Mouse (Mus musculus): ENCODE data around the gene Esrrg. TPM values are rescaled to one million over a fixed set of nuclear protein-coding genes. Genes with fewer than 3 reads are reported as not detected.

The Esrrg gene
- polyA plus RNA-seq, 1 experiment from 2014 or later, result 20.0 TPM

- H3K9me3 ChIP-seq (replicated peaks), result no peaks in the 10 kb centered on the region
- H3K27ac ChIP-seq, result no peak overlapping the region
- ATAC-seq (replicated peaks; ENCODE audit: insufficient number of reproducible peaks, insufficient read depth, low FRiP score, low read depth), result no peak
- H3K4me3 ChIP-seq, result no peak overlapping the region
- H3K27me3 ChIP-seq, result no peaks in the 10 kb centered on the region
- no peaks in the 10 kb centered on the region for H3K36me3 ChIP-seq
- no peak overlapping the region for H3K4me2 ChIP-seq
- WGBS, result 74% methylated on average over 10 of the region's 10 CpGs
- H3K4me1 ChIP-seq (replicated peaks), result no peaks in the 10 kb centered on the region
- no peak overlapping the region for H3K9ac ChIP-seq
Observed at GRCm38 (mm10) chr1:187779589-187780178, 171.1 kb downstream of the Esrrg start.

DNA sequence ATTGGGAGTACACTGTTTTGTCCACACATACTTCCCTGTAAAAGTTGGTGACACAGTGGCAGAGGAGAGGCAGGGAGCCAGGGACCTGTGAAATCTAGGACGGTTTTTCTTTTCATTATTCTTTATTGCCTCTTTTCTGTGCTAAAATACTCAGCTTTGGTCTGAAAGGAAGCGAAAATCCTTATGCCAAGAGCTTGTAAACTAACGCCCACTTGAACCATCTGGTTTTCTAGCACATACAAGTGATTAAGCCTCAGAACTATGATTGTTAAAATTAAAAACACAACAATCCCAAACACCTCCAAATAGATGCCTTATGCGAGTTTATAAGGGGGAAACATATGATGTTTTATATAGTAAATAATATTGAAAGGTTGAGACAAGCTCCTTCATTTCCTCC, 176.6 kb downstream of the Esrrg start:
- H3K4me3 ChIP-seq, result no peak overlapping the region
- no peaks in the 10 kb centered on the region for H3K4me1 ChIP-seq (replicated peaks)
- H3K27me3 ChIP-seq, result no peaks in the 10 kb centered on the region
- 78% methylated on average over 4 of the region's 4 CpGs for WGBS
- H3K27ac ChIP-seq, result no peak overlapping the region
- no peak for ATAC-seq (replicated peaks; ENCODE audit: insufficient number of reproducible peaks, insufficient read depth, low FRiP score, low read depth)
- H3K36me3 ChIP-seq, result no peaks in the 10 kb centered on the region
- H3K9ac ChIP-seq, result no peak overlapping the region
- H3K4me2 ChIP-seq, result no peak overlapping the region
- H3K9me3 ChIP-seq (replicated peaks), result no peaks in the 10 kb centered on the region

DNA sequence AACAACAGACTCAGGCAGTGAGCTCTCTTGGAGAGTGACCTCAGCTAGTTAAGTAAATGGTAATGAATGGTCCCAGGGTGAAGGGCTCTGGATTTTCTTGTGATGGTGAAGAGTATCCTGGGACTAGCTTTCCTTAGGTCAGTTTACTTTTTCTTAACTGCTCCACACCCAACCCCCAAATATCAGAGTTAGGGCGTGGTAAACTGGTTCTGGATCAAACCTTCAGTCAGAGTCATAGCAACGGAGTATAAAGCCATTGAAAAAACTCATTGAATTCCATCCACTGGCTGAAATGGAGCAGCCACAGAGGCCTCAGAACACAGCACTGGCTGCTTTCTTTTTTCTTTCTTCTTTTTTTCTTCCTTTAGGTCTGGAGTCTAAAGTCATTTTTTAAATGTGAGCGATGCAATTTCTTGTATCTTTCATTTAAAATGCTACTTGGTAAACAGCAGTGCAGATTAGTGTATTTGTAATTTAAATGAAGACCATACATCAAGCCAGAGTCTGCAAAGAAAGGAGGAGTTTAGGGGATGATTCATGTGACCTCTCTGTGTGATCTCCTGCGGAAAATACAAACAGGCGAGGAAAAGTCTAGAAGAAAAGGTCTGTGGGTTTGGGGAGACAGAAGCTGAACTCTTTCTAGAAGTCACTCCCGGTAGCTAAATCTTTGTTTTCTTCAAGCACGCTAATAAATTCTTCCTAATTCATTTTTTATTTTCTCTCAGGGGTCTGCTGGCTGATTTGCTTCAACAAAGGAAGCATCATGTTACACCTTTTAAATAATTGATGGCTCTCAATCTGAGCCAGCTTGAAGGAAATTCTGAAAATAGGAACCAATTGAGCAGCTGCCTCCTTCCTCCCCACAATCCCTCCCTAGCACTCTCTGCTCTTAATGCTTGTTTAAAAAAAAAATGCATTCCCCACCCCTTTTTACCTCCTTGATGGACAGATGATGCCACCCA, 178.7 kb downstream of the Esrrg start:
- Histone ChIP-seq H3K4me3 (no peak overlapping the region), H3K27me3 (no peaks in the 10 kb centered on the region), H3K4me2 (no peak overlapping the region), H3K9me3 (replicated peaks) (no peaks in the 10 kb centered on the region), H3K9ac (no peak overlapping the region), H3K27ac (no peak overlapping the region), H3K36me3 (no peaks in the 10 kb centered on the region), H3K4me1 (replicated peaks) (no peaks in the 10 kb centered on the region)
- ATAC-seq (replicated peaks; ENCODE audit: insufficient number of reproducible peaks, insufficient read depth, low FRiP score, low read depth), result no peak
- whole genome bisulfite sequencing, result 72% methylated on average over 7 of the region's 7 CpGs

- Histone ChIP-seq H3K4me1 (replicated peaks) (peaks cover 18% of the 10 kb centered on the region), H3K27ac (no peak overlapping the region), H3K9ac (no peak overlapping the region), H3K4me3 (no peak overlapping the region), H3K4me2 (no peak overlapping the region), H3K36me3 (no peaks in the 10 kb centered on the region), H3K27me3 (no peaks in the 10 kb centered on the region), H3K9me3 (replicated peaks) (no peaks in the 10 kb centered on the region)
- no peak for ATAC-seq (replicated peaks; ENCODE audit: insufficient number of reproducible peaks, insufficient read depth, low FRiP score, low read depth)
- WGBS, result 78% methylated on average over 5 of the region's 5 CpGs
Observed at GRCm38 (mm10) chr1:187794240-187794930, 185.8 kb downstream of the Esrrg start.

- Histone ChIP-seq H3K4me1 (replicated peaks) (peaks cover 24% of the 10 kb centered on the region), H3K27ac (peak overlapping the region; percentile 85), H3K9ac (no peak overlapping the region; the same call in 1 of the 2 replicates), H3K4me2 (peak overlapping the region; percentile 47), H3K9me3 (replicated peaks) (no peaks in the 10 kb centered on the region), H3K4me3 (no peak overlapping the region), H3K27me3 (no peaks in the 10 kb centered on the region), H3K36me3 (no peaks in the 10 kb centered on the region)
- 0 out of 2 replicates have a peak, but pooled peaks have one; percentile 71 for ATAC-seq (replicated peaks; ENCODE audit: insufficient number of reproducible peaks, insufficient read depth, low FRiP score, low read depth)
- 21% methylated on average over 3 of the region's 3 CpGs for WGBS
Observed at GRCm38 (mm10) chr1:187795551-187795950, 187.0 kb downstream of the Esrrg start.

- Histone ChIP-seq H3K9me3 (replicated peaks) (no peaks in the 10 kb centered on the region), H3K4me3 (no peak overlapping the region), H3K27me3 (no peaks in the 10 kb centered on the region), H3K9ac (no peak overlapping the region), H3K36me3 (no peaks in the 10 kb centered on the region), H3K4me1 (replicated peaks) (peaks cover 33% of the 10 kb centered on the region), H3K4me2 (no peak overlapping the region), H3K27ac (no peak overlapping the region)
- WGBS, result 36% methylated on average over 7 of the region's 7 CpGs
- ATAC-seq (replicated peaks; ENCODE audit: insufficient number of reproducible peaks, insufficient read depth, low FRiP score, low read depth), result peak; percentile 50; the same call in 1 of the 2 replicates
Observed at GRCm38 (mm10) chr1:187799300-187799699, 190.7 kb downstream of the Esrrg start.

DNA sequence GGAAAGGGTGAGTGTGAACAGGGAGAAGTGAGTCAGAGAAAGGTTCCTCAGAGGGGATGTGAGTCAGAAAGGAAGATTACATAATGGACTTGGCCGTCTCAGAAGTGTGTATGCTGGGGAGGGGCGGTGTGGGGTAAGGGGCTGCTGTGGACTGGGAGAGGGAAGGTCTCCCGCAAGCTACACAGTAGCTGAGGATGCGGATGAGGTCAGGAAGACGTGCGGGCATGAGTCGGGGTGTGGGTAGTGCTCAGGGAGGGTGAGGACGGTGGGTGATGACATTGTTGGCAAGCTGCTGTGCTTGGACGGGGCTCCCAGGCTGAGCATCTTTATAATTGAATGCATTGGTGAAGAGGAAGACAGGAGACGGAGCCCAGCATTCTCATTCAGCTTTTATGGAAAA, 192.2 kb downstream of the Esrrg start:
- Histone ChIP-seq H3K9me3 (replicated peaks) (no peaks in the 10 kb centered on the region), H3K27me3 (no peaks in the 10 kb centered on the region), H3K27ac (no peak overlapping the region), H3K9ac (no peak overlapping the region), H3K4me2 (no peak overlapping the region), H3K36me3 (no peaks in the 10 kb centered on the region), H3K4me1 (replicated peaks) (peaks cover 25% of the 10 kb centered on the region), H3K4me3 (no peak overlapping the region)
- ATAC-seq (replicated peaks; ENCODE audit: insufficient number of reproducible peaks, insufficient read depth, low FRiP score, low read depth), result no peak
- 54% methylated on average over 10 of the region's 10 CpGs for WGBS

- ATAC-seq (replicated peaks; ENCODE audit: insufficient number of reproducible peaks, insufficient read depth, low FRiP score, low read depth), result no peak
- Histone ChIP-seq H3K27me3 (no peaks in the 10 kb centered on the region), H3K4me2 (no peak overlapping the region), H3K4me1 (replicated peaks) (peaks cover 24% of the 10 kb centered on the region), H3K9me3 (replicated peaks) (no peaks in the 10 kb centered on the region), H3K4me3 (no peak overlapping the region), H3K9ac (no peak overlapping the region), H3K36me3 (no peaks in the 10 kb centered on the region), H3K27ac (no peak overlapping the region)
- WGBS, result 66% methylated on average over 5 of the region's 5 CpGs
Observed at GRCm38 (mm10) chr1:187803566-187803965, 195.0 kb downstream of the Esrrg start.

DNA sequence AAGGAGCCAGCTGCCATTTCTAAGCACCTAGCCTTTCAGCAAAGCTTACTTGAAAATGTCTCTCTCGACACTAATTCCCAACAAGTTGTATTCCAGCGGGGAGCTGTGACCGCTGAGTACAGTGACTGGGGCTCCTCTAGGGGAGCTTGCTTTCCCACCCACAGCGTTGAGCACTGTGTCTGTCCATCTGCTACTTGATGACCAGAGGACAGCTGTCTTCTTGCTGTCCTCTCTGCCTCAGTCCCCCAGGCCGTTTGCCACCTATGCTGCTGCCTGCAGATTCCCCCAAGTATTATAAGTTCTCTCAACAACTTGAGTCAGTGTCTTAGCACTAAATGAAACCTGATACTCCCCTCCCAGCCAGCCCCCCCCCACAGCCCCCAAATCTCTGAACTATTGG, 195.4 kb downstream of the Esrrg start:
- 19% methylated on average over 5 of the region's 5 CpGs for WGBS
- Histone ChIP-seq H3K9ac (no peak overlapping the region), H3K4me1 (replicated peaks) (peaks cover 24% of the 10 kb centered on the region), H3K4me2 (no peak overlapping the region), H3K27me3 (no peaks in the 10 kb centered on the region), H3K36me3 (no peaks in the 10 kb centered on the region), H3K4me3 (no peak overlapping the region), H3K27ac (no peak overlapping the region), H3K9me3 (replicated peaks) (no peaks in the 10 kb centered on the region)
- ATAC-seq (replicated peaks; ENCODE audit: insufficient number of reproducible peaks, insufficient read depth, low FRiP score, low read depth), result no peak

- Histone ChIP-seq H3K9me3 (replicated peaks) (no peaks in the 10 kb centered on the region), H3K27me3 (no peaks in the 10 kb centered on the region), H3K4me2 (no peak overlapping the region), H3K27ac (no peak overlapping the region), H3K36me3 (no peaks in the 10 kb centered on the region), H3K4me1 (replicated peaks) (peaks cover 19% of the 10 kb centered on the region), H3K9ac (no peak overlapping the region), H3K4me3 (no peak overlapping the region)
- WGBS, result 84% methylated on average over 6 of the region's 6 CpGs
- ATAC-seq (replicated peaks; ENCODE audit: insufficient number of reproducible peaks, insufficient read depth, low FRiP score, low read depth), result no peak
Observed at GRCm38 (mm10) chr1:187805001-187805400, 196.4 kb downstream of the Esrrg start.

Data from heart, embryonic 15.5 days (tissue).